Mouse (Mus musculus) left cerebral cortex, postnatal 10 days (tissue): Measurements from ENCODE around the gene Pex14. TPM values are rescaled to one million over a fixed set of nuclear protein-coding genes. Genes with fewer than 3 reads are reported as not detected.
"Not testable (repeated sequence)": the region's sequence is repeated elsewhere in the genome, so short reads cannot be mapped to it uniquely, and the experiment has no call there.

ENCODE experiments used
- DNase-seq, 2 experiments: peaks; one replicate each; pipeline ENCODE4 v3.0.0; 2021 to 2022; ENCODE audit warnings: low spot score in 2 of 2, mixed read lengths in 1 of 2; ENCODE audit errors: extremely low spot score in 1 of 2
- intact Hi-C: fragments of 180-260 bp; cut with DNase I; formaldehyde crosslinking; loops from one replicate; pipeline ENCODE4 v1.15.1; 2025
- total RNA-seq, 2 experiments: library from RNA; stranded (reverse); gene quantifications; 2 replicates each; pipeline ENCODE4 v1.2.3; 2021

Gene Pex14
- total RNA-seq, 2 experiments from 2014 or later: 34.8 to 36.9 TPM

DNA sequence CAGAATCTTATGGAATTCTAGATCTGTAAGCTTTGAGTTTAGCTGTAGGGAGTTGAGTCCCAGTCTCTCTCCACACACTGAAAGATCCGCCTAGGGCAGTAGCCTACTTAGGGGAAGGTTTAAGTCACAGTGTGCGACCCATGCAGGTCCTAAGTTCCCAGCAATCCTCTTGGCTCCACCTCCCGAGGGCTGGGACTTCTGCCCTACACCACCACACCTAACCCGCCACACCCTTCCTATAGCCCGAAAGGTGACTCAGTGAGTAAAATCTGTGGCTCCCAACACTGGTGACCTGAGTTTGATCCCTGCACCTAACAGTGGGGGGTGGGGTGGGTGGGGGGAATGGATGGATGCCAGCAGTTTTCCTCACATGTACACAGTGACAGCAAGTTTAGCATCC is 23.8 kb upstream of the Pex14 start:
- intact Hi-C loops: no loop called here
- no peak for DNase-seq

DNA sequence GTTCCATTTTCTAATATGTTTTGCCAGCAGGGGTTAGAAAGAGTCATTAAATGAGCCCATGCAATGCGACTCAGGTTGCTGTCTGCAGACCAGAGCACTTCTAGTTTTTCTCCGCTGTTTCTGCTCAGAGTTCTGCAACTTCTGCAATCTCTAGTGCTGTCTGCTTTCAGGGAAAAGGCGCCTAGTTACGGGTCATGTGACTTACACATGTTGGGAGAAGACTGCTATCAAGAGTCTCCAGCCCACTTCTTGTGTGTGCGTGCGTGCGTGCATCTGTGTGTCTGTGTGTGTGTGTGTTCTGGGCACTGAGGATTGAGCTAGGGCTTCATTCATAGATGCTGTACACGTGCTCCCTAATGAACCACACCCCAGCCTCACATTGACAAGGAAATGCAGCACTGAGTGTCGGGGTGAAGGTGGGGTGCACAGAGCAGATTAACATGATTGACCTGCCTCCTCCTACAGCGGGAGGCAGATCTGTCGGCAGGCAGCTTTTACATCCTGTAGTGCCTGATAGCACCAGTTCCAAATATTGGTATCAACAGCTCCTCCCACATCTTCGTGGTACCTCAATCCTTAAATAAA is 20.4 kb upstream of the Pex14 start:
- intact Hi-C loops, DNase-seq: not testable (repeated sequence)

DNA sequence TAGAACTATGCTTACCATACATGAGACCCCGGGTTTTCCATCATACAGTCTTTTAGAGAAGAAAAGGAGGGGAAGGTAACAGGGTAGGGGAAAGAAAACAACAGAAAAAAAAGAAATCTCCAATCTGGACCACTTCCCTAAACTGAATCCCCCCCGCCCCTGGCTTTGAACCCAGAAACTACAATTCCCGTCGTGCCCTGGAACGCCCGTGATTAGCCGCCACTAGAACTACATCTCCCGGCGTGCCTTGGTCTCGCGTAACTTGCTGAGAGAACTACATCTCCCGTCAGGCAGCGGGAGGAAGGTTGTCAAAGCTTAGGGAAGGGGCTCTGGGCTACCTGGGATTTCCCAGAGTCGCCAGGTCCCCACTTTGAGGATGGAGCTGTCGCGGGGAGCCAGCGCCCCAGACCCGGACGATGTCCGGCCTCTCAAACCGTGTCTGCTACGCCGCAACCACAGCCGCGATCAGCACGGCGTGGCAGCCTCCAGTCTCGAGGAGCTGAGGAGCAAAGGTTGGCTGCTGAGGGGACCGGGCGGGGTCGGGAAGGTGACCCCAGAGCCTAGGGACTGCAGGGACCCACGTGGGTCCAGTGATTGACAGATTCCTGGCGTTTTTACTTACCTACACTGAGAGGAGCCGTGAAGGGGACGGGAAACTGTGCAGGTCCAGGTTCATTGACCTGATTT is 4.3 kb upstream of the Pex14 start, which contains the start of gene Dffa:
Gene Dffa (plus strand): TSS at position 272 of the 687 bp plus-strand sequence.
- peak; percentile 93 for DNase-seq
- intact Hi-C loops: no loop called here

DNA sequence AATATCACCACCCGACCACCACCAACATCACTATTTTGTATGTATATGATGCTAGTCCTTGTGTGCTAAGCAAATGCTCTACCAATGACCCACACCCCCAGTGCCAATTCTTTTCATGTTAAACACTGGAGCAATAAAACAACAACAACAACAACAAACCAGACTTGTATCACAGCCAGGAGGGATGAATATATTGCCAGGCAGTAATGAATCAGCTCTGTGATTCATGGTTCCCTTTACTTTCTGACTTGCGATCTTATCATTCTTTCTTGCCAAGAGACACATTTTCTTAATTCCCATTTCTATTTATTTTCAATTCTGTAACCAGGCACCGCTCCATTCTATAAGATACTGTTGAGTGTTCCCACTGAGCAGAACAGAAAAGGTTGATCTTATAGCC is 1.8 kb upstream of the Pex14 start:
- intact Hi-C loops: no loop called here
- DNase-seq: no peak

DNA sequence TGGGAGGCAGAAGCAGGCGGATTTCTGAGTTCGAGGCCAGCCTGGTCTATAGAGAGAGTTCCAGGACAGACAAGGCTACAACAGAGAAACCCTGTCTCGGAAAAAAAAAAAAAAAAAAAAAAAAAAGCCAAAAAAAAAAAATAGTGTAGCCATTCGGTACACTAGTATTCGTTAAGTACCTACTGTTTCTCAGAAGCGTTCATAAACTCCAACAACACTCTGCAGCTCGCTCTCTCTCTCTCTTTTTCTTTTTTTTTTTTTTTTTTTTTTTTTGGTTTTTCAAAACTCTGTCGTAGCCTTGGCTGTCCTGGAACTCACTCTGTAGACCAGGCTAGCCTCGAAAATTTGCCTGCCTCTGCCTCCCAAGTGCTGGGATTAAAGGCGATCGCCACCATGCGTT is 773 bp upstream of the Pex14 start:
- DNase-seq, intact Hi-C loops: not testable (repeated sequence)

DNA sequence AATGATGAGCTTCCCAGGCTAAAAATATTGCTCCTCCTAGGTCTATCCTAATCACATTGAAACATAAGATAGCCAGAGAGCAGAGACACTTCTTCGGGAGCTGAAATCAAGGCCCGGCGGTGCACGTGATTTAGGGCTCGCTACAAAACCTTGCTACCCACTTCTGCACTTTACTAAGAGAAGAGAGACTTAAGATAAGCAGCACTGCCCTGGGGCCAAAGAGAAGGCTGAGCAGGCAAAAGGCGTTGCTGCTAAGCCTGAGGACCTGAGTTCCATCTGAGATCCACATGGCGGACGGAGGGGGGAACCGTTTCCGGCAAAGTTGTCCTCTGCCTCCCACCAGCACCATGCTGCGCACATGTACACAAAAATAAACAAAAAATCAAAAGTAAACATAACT is 1.1 kb downstream of the Pex14 start:
- DNase-seq: no peak
- intact Hi-C loops: no loop called here

DNA sequence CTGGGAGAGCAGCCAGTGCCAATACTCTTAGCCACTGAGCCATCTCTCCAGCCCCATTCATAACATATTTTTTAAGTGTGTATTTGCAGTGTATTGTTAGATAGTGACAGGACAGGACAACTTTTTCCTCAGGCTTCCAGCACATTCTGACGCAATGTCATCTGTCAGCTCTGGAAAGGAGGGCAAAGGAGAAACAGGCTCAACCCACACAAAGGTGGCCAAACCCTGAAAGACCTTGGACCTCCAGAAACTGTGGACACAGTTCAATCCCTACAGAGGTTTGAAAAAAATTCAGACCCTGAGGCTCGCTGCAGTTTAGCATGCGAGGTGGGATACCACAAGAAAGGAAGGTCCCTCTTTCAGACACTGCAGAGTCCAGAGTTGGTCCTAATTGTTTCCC is 1.7 kb downstream of the Pex14 start:
- DNase-seq: no peak
- intact Hi-C loops: no loop called here

DNA sequence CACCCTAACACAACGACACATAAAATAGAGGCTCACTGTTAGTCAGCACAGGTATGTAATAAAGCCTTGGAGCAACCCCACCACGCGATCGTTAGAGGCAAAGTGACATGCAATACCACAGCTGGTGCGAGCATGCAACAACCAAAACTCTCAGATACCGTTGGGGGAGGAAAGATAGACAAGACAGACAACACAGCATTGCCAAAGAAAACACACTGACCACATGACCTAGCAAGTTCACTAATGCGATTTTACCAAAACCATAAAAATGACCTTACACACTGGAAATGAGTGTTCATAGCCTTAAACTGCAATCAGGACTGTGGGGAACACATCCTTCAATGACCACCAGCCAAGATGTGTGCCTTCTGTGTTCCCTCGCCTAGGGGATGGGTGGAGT is 8.3 kb downstream of the Pex14 start:
- intact Hi-C loops: no loop called here
- DNase-seq: no peak

DNA sequence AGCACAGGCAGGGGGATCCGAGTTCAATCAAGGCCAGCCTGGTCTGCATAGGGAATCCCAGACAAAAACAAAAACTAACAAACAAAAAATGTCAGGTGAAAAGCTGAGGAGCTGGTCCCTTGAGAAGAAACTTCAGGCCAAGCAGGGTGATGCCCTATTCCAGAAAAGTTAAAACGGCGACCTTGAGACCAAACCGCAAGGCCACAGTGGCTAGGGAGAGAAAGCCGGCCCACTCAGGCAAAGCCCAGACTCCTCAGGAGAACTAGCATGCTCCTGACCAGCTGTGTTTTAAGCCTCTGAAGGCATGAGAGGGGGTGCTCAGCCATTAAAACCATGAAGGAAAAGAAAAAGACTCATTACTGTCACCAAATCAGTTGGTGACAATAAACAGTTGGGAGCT is 14.3 kb downstream of the Pex14 start:
- intact Hi-C loops: no loop called here
- no peak for DNase-seq

DNA sequence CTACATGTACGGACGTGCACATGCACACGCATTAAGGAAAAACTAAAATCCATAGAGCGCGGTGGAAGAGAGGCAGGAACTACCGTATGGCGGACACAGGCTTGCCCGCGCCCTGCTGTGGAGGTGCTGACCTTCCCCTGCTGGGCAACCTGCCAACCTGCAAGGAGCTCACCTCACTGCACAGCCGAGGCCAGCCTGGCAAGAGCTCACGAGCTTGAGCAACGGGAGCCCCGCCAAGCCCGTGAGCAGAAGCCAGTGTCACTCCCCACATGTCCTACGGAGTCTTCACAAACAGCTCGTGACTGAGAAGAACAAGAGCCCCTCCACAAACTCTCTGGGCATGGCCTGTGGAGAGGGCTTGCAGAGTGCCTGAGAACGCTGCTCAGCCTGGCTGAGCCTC is 18.1 kb downstream of the Pex14 start:
- DNase-seq: peak in 1 of 2 experiments; percentile 72
- intact Hi-C loops: no loop called here

DNA sequence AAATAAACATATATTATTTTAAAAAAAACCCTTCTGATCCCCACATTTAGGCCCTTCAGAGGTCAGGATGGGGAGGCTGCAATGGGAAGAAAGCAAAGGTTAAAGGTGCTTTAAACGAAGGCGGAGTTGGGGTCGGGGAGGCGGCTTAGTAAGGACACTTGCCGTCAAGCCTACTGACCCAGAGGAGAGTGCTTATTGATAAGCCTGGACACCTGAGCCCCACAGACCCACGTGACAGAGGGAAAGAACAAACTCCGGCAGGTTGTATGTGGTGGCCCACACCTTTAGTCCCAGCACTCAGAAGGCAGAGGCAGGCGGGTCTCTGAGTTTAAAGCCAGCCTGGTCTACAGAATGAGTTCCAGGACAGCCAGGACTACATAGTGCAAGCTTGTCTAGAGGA is 19.6 kb downstream of the Pex14 start:
- no peak for DNase-seq
- intact Hi-C loops: no loop called here

DNA sequence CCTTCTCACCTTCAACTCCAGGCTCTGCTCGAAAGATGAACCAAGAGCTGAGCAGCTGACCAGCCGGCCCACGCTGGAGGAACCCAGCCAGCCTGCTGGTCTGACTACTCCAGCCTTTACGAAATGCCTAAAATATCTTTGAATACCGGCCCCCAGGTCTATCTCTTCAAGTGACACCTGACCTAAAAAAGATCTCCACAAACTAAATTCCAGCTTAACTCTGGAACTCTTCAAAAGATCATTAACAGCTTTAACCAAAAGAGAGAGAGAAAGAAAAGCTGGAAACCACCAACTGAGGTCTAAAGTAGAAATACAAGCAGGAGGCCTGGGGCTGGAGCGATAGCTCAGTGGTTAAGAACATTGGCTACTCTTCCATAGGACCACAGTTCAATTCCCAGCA is 20.0 kb downstream of the Pex14 start:
- intact Hi-C loops: no loop called here
- no peak for DNase-seq

DNA sequence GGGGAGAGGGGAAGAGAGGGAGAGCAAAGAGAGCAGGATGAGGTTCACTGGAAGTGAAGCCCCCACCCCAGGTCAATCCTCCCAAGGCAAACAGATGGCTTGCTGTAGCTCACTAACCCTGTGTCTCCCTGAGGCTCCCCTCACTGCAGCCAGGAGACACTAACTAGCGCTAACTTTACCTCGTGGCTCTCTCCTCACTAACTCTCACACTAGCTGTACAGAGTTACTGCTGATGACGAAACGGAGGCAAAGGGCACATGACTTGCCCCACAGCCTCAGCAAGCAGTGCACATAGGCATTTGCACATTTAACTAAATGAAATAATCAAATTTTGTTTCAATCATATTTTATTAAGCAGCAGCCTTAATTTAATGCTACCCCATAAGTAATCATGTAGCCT is 21.4 kb downstream of the Pex14 start:
- no peak for DNase-seq
- intact Hi-C loops: no loop called here

DNA sequence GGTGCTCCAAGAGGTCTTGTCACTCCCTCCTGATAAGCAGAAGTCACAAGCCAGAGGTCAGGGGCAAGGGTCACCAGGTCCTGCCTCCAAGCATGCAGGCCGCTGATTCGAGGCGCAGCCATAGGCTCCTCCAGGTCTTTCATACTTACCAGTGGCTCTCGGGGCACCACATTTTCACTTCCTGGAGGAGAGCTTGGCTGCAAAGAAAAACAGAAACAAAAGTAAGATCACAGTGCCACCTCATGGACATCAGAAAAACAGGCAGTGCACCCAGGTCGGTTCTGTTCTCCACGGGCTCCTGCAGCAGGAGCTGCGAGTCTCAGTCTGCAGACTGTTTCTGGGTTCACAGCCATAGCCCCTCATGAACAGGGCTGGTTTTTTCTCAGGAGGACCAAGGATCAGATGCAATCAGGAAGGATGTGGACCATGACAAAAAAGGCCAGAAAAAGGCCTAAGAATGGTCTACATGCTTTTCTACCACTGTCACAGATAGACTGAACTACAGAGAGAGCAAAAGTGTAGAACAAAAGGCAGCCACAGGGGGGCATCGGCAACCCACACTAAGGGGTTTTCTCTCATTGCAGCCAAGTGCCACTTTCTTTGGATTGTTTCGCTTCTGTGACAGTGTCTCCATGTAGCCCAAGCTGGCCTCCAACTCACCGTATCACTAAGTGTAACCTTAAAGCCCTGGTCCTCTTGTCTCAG is 23.7 kb downstream of the Pex14 start:
- intact Hi-C loops: no loop called here
- peak; percentile 59 to 64 for DNase-seq

DNA sequence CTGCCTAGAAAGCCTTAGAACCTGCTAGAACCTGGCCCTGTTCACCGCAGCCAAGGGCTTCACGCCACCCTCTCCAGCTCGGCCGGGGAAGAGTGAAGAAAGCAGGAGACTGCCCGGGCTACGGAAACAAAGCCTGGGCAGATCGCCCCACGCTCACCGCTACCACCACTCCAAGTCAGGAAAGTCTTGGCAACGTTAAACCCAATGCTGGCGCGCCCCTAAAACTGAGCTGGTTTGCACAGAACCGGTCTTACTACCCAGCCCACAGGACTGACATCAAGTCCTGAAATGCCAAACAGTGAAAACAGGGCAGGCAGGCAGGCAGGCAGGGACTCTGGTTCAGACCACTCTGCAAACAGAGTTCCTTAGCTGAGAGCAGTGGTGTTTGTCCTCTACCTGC is 24.6 kb downstream of the Pex14 start:
- DNase-seq: no peak
- intact Hi-C loops: no loop called here

DNA sequence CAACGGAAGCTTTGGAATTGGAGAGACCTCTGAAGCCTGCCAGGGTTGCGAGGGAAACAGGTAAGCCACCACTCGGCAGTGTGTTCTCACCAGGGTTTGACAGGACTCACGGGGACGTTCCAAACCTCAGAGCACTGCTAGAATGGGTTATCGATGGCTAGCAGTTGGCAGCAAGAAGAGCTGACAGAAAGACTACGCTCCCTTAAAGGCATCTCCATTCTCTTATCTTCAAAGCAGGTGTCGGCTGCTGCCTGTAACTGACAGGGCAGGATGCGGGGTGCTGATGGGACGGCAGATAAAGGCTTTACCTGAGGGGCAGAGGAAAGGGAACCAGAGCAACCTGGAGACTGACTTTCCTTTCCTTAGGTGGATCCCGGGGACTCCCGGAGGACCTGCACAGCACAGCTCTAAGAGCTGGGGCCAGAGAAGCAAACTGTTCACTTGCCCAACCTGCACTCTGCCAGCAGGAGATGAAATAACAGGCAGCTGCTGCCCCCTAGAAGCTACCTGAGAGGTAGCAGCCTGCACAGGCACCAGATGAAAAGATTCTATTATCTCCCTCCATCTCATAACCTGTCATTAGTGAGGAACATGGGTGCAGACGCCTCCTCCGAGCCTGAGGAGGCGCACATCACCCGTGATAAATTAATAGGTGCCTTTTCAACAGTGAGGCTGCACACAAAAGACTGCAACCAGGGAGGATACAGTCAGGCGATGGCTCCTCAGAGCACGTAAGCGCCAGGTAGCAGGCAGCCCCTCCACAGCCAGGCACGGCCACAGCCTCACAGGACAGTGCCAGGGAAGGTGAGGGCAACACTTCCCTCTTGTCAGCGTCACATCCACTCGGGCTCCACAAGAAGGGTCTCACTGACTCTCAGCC is 32.8 kb downstream of the Pex14 start:
- DNase-seq: no peak
- intact Hi-C loops: no loop called here

DNA sequence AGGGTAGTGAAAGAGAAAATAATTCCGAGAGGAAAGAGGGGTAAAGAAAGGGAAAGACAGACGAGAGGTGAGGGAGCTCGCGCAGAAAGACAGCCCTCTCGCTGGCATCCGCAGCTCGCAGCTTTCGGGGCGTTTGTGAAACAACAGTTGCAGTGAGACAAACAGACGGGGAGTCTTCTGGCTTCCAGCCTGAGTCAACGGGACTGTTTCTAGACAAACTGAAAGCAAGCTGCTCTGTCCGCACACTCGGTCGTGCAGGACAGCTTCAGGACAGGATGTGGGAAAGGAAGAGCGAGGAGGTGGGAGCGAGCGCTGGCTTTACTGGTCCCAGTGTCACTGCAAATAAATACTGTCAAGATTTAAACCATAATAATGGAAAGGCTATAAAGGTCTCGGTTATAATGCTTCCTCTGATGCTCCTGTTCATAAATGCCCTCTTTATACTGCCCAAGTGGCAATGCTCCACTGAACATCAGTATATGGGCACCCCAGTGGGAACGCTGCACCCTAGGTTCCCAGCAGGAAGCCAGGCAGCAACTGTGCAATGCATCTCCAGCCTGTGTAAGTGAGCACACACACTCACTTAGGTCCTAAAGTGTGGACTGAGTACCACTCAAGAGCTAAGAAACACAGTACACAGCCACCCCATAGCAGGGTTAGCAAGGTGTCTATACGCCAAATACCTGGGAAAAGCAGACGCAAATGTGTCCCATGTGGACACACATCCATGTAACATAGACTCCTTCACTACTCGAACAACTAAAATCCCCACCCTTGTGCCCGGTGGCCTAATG is 35.4 kb downstream of the Pex14 start:
- DNase-seq: no peak
- intact Hi-C loops: no loop called here

DNA sequence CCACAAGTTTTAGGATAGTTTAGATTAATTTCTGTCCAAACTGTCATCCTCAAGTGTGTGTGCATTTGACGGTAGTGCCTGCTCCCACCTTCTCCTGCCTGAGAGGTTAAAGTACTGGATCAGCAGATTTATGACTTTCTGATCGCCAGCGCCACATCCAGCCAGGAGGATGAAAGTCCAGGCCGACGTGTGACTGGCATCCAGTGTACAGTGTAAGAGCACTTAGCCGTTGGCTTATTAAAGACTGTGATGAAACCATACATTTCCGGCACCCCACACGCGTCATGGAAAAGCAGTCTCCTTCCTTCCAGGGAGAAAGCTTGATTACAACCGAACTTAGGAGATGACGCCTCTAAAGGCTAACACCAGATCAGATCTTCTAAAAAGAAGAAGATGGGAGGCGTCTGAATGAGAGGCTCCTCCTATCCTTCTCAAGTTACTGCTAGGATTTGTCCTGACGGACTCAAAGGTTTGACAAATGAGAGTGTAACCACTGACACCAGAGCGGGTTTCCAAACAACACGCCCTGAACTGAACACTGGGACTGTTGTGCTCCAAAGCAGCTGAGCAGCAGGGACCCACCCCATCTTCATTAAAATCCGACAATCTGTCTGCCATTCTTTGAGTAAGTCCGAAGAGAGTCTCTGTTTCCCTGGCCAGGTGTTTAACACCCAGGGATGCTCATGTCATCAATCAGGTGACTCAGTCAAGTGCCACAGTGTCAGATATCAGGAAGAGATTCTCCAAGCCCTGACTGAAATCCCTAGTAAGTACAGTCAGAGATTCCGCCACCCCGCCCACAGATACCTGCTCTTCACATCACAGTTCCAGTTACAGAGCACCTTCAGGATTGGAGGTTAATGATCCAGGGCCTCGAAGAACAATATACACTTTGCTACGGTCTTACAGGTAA is 37.0 kb downstream of the Pex14 start:
- DNase-seq: no peak
- intact Hi-C loops: no loop called here
